Comparison of ENCODE assay signal across 34 mouse cellular contexts in genomic region chr10:39650316-39650715, GRCm38 (mm10).
"Had no signal": no experiment of that assay in that cellular context is flagged by ENCODE, and none has a peak within 500 bp of the region (broad histone marks: within the 10 kb centered on the region; RNA-seq: fewer than 3 reads in every experiment).

No protein-coding gene starts in this region.

- H3K4me2 ChIP-seq: heart, embryonic 12.5 days; heart, embryonic 13.5 days; heart, embryonic 15.5 days; hindbrain, embryonic 12.5 days; hindbrain, embryonic 13.5 days; hindbrain, embryonic 14.5 days; hindbrain, embryonic 15.5 days; intestine, embryonic 15.5 days; kidney, embryonic 15.5 days had no signal

- H3K9ac ChIP-seq: heart, embryonic 12.5 days; heart, embryonic 13.5 days; heart, embryonic 15.5 days; hindbrain, embryonic 12.5 days; hindbrain, embryonic 13.5 days; hindbrain, embryonic 14.5 days; hindbrain, embryonic 15.5 days; intestine, embryonic 15.5 days; kidney, embryonic 15.5 days had no signal

- DNase-seq: heart, postnatal 10 days; heart, postnatal 14 days; heart, postnatal 36 days; heart, postnatal 4 days; kidney, adult 11 months; kidney, adult 18-20 months; kidney, adult 2 months; kidney, adult 8-10 months; kidney, adult 9 months; kidney, postnatal 10 days; kidney, postnatal 14 days; kidney, postnatal 25 days; kidney, postnatal 36 days; kidney, postnatal 4 days; layer of hippocampus, adult 9-11 months; layer of hippocampus, postnatal 36 days had no signal

- H3K9me3 ChIP-seq: heart, embryonic 12.5 days; heart, embryonic 13.5 days; heart, embryonic 15.5 days; hindbrain, embryonic 10.5 days; hindbrain, embryonic 12.5 days; hindbrain, embryonic 13.5 days; hindbrain, embryonic 15.5 days; intestine, embryonic 15.5 days; kidney, embryonic 15.5 days had no signal

- ATAC-seq: hindbrain, embryonic 16.5 days; hindbrain, postnatal 0 days; inflammation-experienced regulatory T-cells, adult 6 months; intestine, embryonic 15.5 days; intestine, embryonic 16.5 days; intestine, postnatal 0 days had no signal

- H3K4me3 ChIP-seq: heart, embryonic 12.5 days; heart, embryonic 13.5 days; heart, embryonic 15.5 days; hindbrain, embryonic 10.5 days; hindbrain, embryonic 12.5 days; hindbrain, embryonic 13.5 days; hindbrain, embryonic 15.5 days; intestine, embryonic 15.5 days; kidney, embryonic 15.5 days; layer of hippocampus, adult 2 months; left cerebral cortex, adult 2 months had no signal

- H3K27me3 ChIP-seq: heart, embryonic 12.5 days; heart, embryonic 13.5 days; heart, embryonic 15.5 days; hindbrain, embryonic 12.5 days; hindbrain, embryonic 13.5 days; hindbrain, embryonic 15.5 days; intestine, embryonic 15.5 days; kidney, embryonic 15.5 days had no signal

- H3K27ac ChIP-seq: heart, embryonic 13.5 days; heart, embryonic 15.5 days; hindbrain, embryonic 10.5 days; hindbrain, embryonic 12.5 days; hindbrain, embryonic 13.5 days; hindbrain, embryonic 14.5 days; hindbrain, embryonic 15.5 days; hindbrain, postnatal 0 days; intestine, embryonic 15.5 days; kidney, embryonic 15.5 days; kidney, postnatal 0 days; layer of hippocampus, adult 2 months; left cerebral cortex, adult 2 months had no signal
